Mouse (Mus musculus): Measurements from ENCODE around the gene Creb3l2. TPM values are rescaled to one million over a fixed set of nuclear protein-coding genes. Genes with fewer than 3 reads are reported as not detected.

The Creb3l2 gene
- polyA plus RNA-seq, 1 experiment from 2014 or later: 4.9 TPM

- 83% methylated on average over 3 of the region's 3 CpGs for WGBS (ENCODE audit: missing documents)
- H3K4me3 ChIP-seq (ENCODE audit: inconsistent target): no peak overlapping the region
- H3K36me3 ChIP-seq (ENCODE audit: inconsistent target): no peaks in the 10 kb centered on the region
- H3K79me2 ChIP-seq (ENCODE audit: inconsistent target): no peaks in the 10 kb centered on the region
- H3K27ac ChIP-seq: no peak overlapping the region
These were observed 12.0 kb downstream of the Creb3l2 start for GRCm38 (mm10) chr6:37429849-37430470.

- Histone ChIP-seq H3K4me3 (ENCODE audit: inconsistent target) (no peak overlapping the region), H3K27ac (no peak overlapping the region), H3K36me3 (ENCODE audit: inconsistent target) (no peaks in the 10 kb centered on the region), H3K79me2 (ENCODE audit: inconsistent target) (no peaks in the 10 kb centered on the region)
- 93% methylated on average over 8 of the region's 8 CpGs for WGBS (ENCODE audit: missing documents)
These were observed 13.0 kb downstream of the Creb3l2 start for GRCm38 (mm10) chr6:37428947-37429346.

- Histone ChIP-seq H3K27ac (no peak overlapping the region), H3K36me3 (ENCODE audit: inconsistent target) (no peaks in the 10 kb centered on the region), H3K4me3 (ENCODE audit: inconsistent target) (no peak overlapping the region), H3K79me2 (ENCODE audit: inconsistent target) (no peaks in the 10 kb centered on the region)
- 84% methylated on average over 11 of the region's 11 CpGs for WGBS (ENCODE audit: missing documents)
These were observed 13.9 kb downstream of the Creb3l2 start for GRCm38 (mm10) chr6:37428044-37428443.

- Histone ChIP-seq H3K27ac (no peak overlapping the region), H3K4me3 (ENCODE audit: inconsistent target) (no peak overlapping the region), H3K79me2 (ENCODE audit: inconsistent target) (no peaks in the 10 kb centered on the region), H3K36me3 (ENCODE audit: inconsistent target) (no peaks in the 10 kb centered on the region)
- WGBS (ENCODE audit: missing documents): 94% methylated on average over 2 of the region's 2 CpGs
These were observed 15.3 kb downstream of the Creb3l2 start for GRCm38 (mm10) chr6:37426615-37427014.

GRCm38 (mm10) chr6:37425833-37426232 lies 16.1 kb downstream of the Creb3l2 start:
- H3K4me3 ChIP-seq (ENCODE audit: inconsistent target): no peak overlapping the region
- no peaks in the 10 kb centered on the region for H3K79me2 ChIP-seq (ENCODE audit: inconsistent target)
- WGBS (ENCODE audit: missing documents): 92% methylated on average over 3 of the region's 3 CpGs
- H3K27ac ChIP-seq: no peak overlapping the region
- H3K36me3 ChIP-seq (ENCODE audit: inconsistent target): no peaks in the 10 kb centered on the region

- no peak overlapping the region for H3K27ac ChIP-seq
- H3K79me2 ChIP-seq (ENCODE audit: inconsistent target): no peaks in the 10 kb centered on the region
- no peak overlapping the region for H3K4me3 ChIP-seq (ENCODE audit: inconsistent target)
- 96% methylated on average over 3 of the region's 3 CpGs for WGBS (ENCODE audit: missing documents)
- H3K36me3 ChIP-seq (ENCODE audit: inconsistent target): no peaks in the 10 kb centered on the region
These were observed 16.9 kb downstream of the Creb3l2 start for GRCm38 (mm10) chr6:37425075-37425474.

GRCm38 (mm10) chr6:37424374-37424773 lies 17.6 kb downstream of the Creb3l2 start:
- no peak overlapping the region for H3K4me3 ChIP-seq (ENCODE audit: inconsistent target)
- WGBS (ENCODE audit: missing documents): 95% methylated on average over 7 of the region's 7 CpGs
- no peak overlapping the region for H3K27ac ChIP-seq
- no peaks in the 10 kb centered on the region for H3K36me3 ChIP-seq (ENCODE audit: inconsistent target)
- H3K79me2 ChIP-seq (ENCODE audit: inconsistent target): no peaks in the 10 kb centered on the region

GRCm38 (mm10) chr6:37423386-37423785 lies 18.6 kb downstream of the Creb3l2 start:
- no peaks in the 10 kb centered on the region for H3K36me3 ChIP-seq (ENCODE audit: inconsistent target)

GRCm38 (mm10) chr6:37421124-37421523 lies 20.8 kb downstream of the Creb3l2 start:
- Histone ChIP-seq H3K79me2 (ENCODE audit: inconsistent target) (no peaks in the 10 kb centered on the region), H3K4me3 (ENCODE audit: inconsistent target) (no peak overlapping the region), H3K27ac (no peak overlapping the region), H3K36me3 (ENCODE audit: inconsistent target) (no peaks in the 10 kb centered on the region)
- WGBS (ENCODE audit: missing documents): 87% methylated on average over 6 of the region's 6 CpGs

More at GRCm38 (mm10) chr6:37423386-37423785, 18.6 kb downstream of the Creb3l2 start:
- Histone ChIP-seq H3K27ac (no peak overlapping the region), H3K79me2 (ENCODE audit: inconsistent target) (no peaks in the 10 kb centered on the region), H3K4me3 (ENCODE audit: inconsistent target) (no peak overlapping the region)
- WGBS (ENCODE audit: missing documents): 89% methylated on average over 1 of the region's 1 CpGs

- Histone ChIP-seq H3K79me2 (ENCODE audit: inconsistent target) (no peaks in the 10 kb centered on the region), H3K27ac (no peak overlapping the region), H3K4me3 (ENCODE audit: inconsistent target) (no peak overlapping the region), H3K36me3 (ENCODE audit: inconsistent target) (no peaks in the 10 kb centered on the region)
- 66% methylated on average over 17 of the region's 17 CpGs for WGBS (ENCODE audit: missing documents)
These were observed 22.5 kb downstream of the Creb3l2 start for GRCm38 (mm10) chr6:37419445-37419941.

- 50% methylated on average over 6 of the region's 6 CpGs for WGBS (ENCODE audit: missing documents)
- Histone ChIP-seq H3K79me2 (ENCODE audit: inconsistent target) (no peaks in the 10 kb centered on the region), H3K36me3 (ENCODE audit: inconsistent target) (no peaks in the 10 kb centered on the region), H3K27ac (no peak overlapping the region), H3K4me3 (ENCODE audit: inconsistent target) (no peak overlapping the region)
These were observed 23.0 kb downstream of the Creb3l2 start for GRCm38 (mm10) chr6:37418931-37419330.

- Histone ChIP-seq H3K79me2 (ENCODE audit: inconsistent target) (no peaks in the 10 kb centered on the region), H3K4me3 (ENCODE audit: inconsistent target) (no peak overlapping the region), H3K36me3 (ENCODE audit: inconsistent target) (no peaks in the 10 kb centered on the region), H3K27ac (no peak overlapping the region)
- 93% methylated on average over 4 of the region's 4 CpGs for WGBS (ENCODE audit: missing documents)
These were observed 25.2 kb downstream of the Creb3l2 start for GRCm38 (mm10) chr6:37416743-37417142.

GRCm38 (mm10) chr6:37415505-37415904 lies 26.4 kb downstream of the Creb3l2 start:
- 96% methylated on average over 6 of the region's 6 CpGs for WGBS (ENCODE audit: missing documents)
- H3K36me3 ChIP-seq (ENCODE audit: inconsistent target): no peaks in the 10 kb centered on the region
- H3K4me3 ChIP-seq (ENCODE audit: inconsistent target): no peak overlapping the region
- H3K27ac ChIP-seq: no peak overlapping the region
- H3K79me2 ChIP-seq (ENCODE audit: inconsistent target): no peaks in the 10 kb centered on the region

- Histone ChIP-seq H3K27ac (no peak overlapping the region), H3K4me3 (ENCODE audit: inconsistent target) (no peak overlapping the region), H3K36me3 (ENCODE audit: inconsistent target) (no peaks in the 10 kb centered on the region), H3K79me2 (ENCODE audit: inconsistent target) (no peaks in the 10 kb centered on the region)
- WGBS (ENCODE audit: missing documents): 98% methylated on average over 7 of the region's 7 CpGs
These were observed 26.9 kb downstream of the Creb3l2 start for GRCm38 (mm10) chr6:37415034-37415433.

- H3K4me3 ChIP-seq (ENCODE audit: inconsistent target): no peak overlapping the region
- no peaks in the 10 kb centered on the region for H3K79me2 ChIP-seq (ENCODE audit: inconsistent target)
- H3K36me3 ChIP-seq (ENCODE audit: inconsistent target): no peaks in the 10 kb centered on the region
- WGBS (ENCODE audit: missing documents): 95% methylated on average over 8 of the region's 10 CpGs
- H3K27ac ChIP-seq: no peak overlapping the region
These were observed 27.4 kb downstream of the Creb3l2 start for GRCm38 (mm10) chr6:37414576-37414975.

GRCm38 (mm10) chr6:37411696-37412095 lies 30.2 kb downstream of the Creb3l2 start:
- Histone ChIP-seq H3K27ac (no peak overlapping the region), H3K4me3 (ENCODE audit: inconsistent target) (no peak overlapping the region), H3K79me2 (ENCODE audit: inconsistent target) (no peaks in the 10 kb centered on the region), H3K36me3 (ENCODE audit: inconsistent target) (no peaks in the 10 kb centered on the region)
- WGBS (ENCODE audit: missing documents): 71% methylated on average over 3 of the region's 3 CpGs
